Mouse (Mus musculus) liver, embryonic 14.5 days (tissue): Measurements from ENCODE around the gene Mink1. TPM values are rescaled to one million over a fixed set of nuclear protein-coding genes. Genes with fewer than 3 reads are reported as not detected.

ENCODE experiments used
- ATAC-seq: fragments of 200-750 bp; cut with Nextera tagmentation; 2 replicates; pipeline ENCODE4 v1.8.0; 2017; ENCODE audit warnings: moderate number of reproducible peaks, mild to moderate bottlenecking, moderate library complexity; ENCODE audit not compliant: insufficient read depth
- DNase-seq, 3 experiments: peaks; one replicate each; pipeline ENCODE4 v3.0.0-alpha.2; 2012 to 2013; ENCODE audit warnings: low read depth in 3 of 3, low spot score in 3 of 3
- H3K27ac ChIP-seq: fragments of 300-500 bp; sonication (generic); 2 replicates; pipeline ENCODE4 v1.5.1; 2014; ENCODE audit warnings: moderate library complexity, mild to moderate bottlenecking, control low read depth, inconsistent platforms
- H3K27me3 ChIP-seq: fragments of 300-500 bp; sonication (generic); 2 replicates; pipeline ENCODE4 v1.6.1; 2014; ENCODE audit warnings: mild to moderate bottlenecking, low read length, moderate library complexity; ENCODE audit not compliant: control insufficient read depth, insufficient read depth
- H3K36me3 ChIP-seq: fragments of 300-500 bp; sonication (generic); replicated peaks from 2 replicates; pipeline ENCODE4 v1.6.1; 2014; ENCODE audit warnings: low read depth; ENCODE audit not compliant: control insufficient read depth, insufficient read depth
- H3K4me1 ChIP-seq, 2 experiments: fragments of 200-500 bp in 1 of 2; fragments of 300-500 bp in 1 of 2; sonication (generic) in 1 of 2; replicated peaks; 2 replicates each; pipeline ENCODE4 v1.6.1; 2012 to 2014; ENCODE audit warnings: antibody characterized with exemption in 1 of 2, inconsistent platforms in 1 of 2, low read length in 1 of 2; ENCODE audit not compliant: control insufficient read depth in 2 of 2, insufficient read depth in 2 of 2
- H3K4me2 ChIP-seq: fragments of 300-500 bp; sonication (generic); 2 replicates; pipeline ENCODE4 v1.6.1; 2014; ENCODE audit warnings: low read depth, mild to moderate bottlenecking, control low read depth, moderate library complexity
- H3K4me3 ChIP-seq, 2 experiments: fragments of 200-500 bp in 1 of 2; fragments of 300-500 bp in 1 of 2; sonication (generic) in 1 of 2; 2 replicates each; pipeline ENCODE4 v1.5.1; 2012 to 2014; ENCODE audit warnings: low read depth in 2 of 2, low read length in 2 of 2, mild to moderate bottlenecking in 2 of 2, control low read depth in 1 of 2, inconsistent platforms in 1 of 2, moderate library complexity in 1 of 2; ENCODE audit not compliant: insufficient read depth in 1 of 2
- H3K9ac ChIP-seq: fragments of 300-500 bp; sonication (generic); replicated peaks from 2 replicates; pipeline ENCODE4 v1.6.1; 2014; ENCODE audit warnings: mild to moderate bottlenecking, control low read depth, moderate library complexity
- H3K9me3 ChIP-seq: fragments of 300-500 bp; sonication (generic); 2 replicates; pipeline ENCODE4 v1.6.1; 2016; ENCODE audit warnings: low read length, mixed read lengths; ENCODE audit not compliant: control insufficient read depth
- CTCF ChIP-seq: IDR thresholded peaks from 2 replicates; pipeline ENCODE4 v1.5.1; 2016; ENCODE audit warnings: antibody characterized with exemption, low read depth, control low read depth
- EP300 ChIP-seq: IDR thresholded peaks from 2 replicates; pipeline ENCODE4 v1.6.1; 2016; ENCODE audit warnings: antibody characterized with exemption, low read depth
- WGBS: fragments of 180-500 bp; shearing (Covaris S2); extraction: QIAGEN DNeasy Blood & Tissue Kit; methylation state at CpG from one replicate; pipeline ENCODE4 v1.1.7; 2014; ENCODE audit not compliant: insufficient replicate concordance; 5-methylcytosine and 5-hydroxymethylcytosine counted together
- polyA plus RNA-seq, 2 experiments: library from polyadenylated mRNA; depleted of rRNA in 1 of 2; stranded (reverse) in 1 of 2; unstranded in 1 of 2; fragments of >200 nt; fragmentation: Nextera tagmentation in 1 of 2; extraction: Ambion mirVana in 1 of 2; gene quantifications; 2 replicates each; pipeline versions ENCODE4 v1.2.1 to v1.2.3; 2012 to 2014

Gene Mink1
- polyA plus RNA-seq, 2 experiments, result 3.7 to 14.1 TPM

GRCm38 (mm10) chr11:70551526-70551925 lies 11.2 kb upstream of the Mink1 start:
- Histone ChIP-seq H3K27ac (no peak overlapping the region), H3K36me3 (no peaks in the 10 kb centered on the region), H3K4me2 (no peak overlapping the region), H3K4me1 (no peaks in the 10 kb centered on the region), H3K9ac (no peak overlapping the region), H3K27me3 (no peaks in the 10 kb centered on the region), H3K9me3 (no peaks in the 10 kb centered on the region), H3K4me3 (no peak overlapping the region)
- ATAC-seq (no peak), DNase-seq (no peak)
- no peak for TF ChIP-seq CTCF
- TF ChIP-seq EP300, result no peak
- 60% methylated on average over 8 of the region's 8 CpGs for WGBS

- H3K27me3 ChIP-seq, result no peaks in the 10 kb centered on the region
- H3K4me2 ChIP-seq, result no peak overlapping the region
- ATAC-seq (no peak), DNase-seq (no peak)
- H3K9me3 ChIP-seq, result no peaks in the 10 kb centered on the region
- TF ChIP-seq EP300 (no peak), CTCF (no peak)
- no peak overlapping the region for H3K9ac ChIP-seq
- WGBS, result 37% methylated on average over 7 of the region's 7 CpGs
- no peaks in the 10 kb centered on the region for H3K36me3 ChIP-seq
- H3K4me3 ChIP-seq, result no peak overlapping the region
- no peaks in the 10 kb centered on the region for H3K4me1 ChIP-seq
- H3K27ac ChIP-seq, result no peak overlapping the region
Observed at GRCm38 (mm10) chr11:70553940-70554339, 8.7 kb upstream of the Mink1 start.

GRCm38 (mm10) chr11:70557545-70557944 lies 5.1 kb upstream of the Mink1 start:
- H3K9ac ChIP-seq, result no peak overlapping the region
- ATAC-seq (no peak), DNase-seq (no peak)
- no peaks in the 10 kb centered on the region for H3K27me3 ChIP-seq
- H3K4me1 ChIP-seq, result peaks cover 7 to 8% of the 10 kb centered on the region in 2 experiments
- TF ChIP-seq EP300 (no peak), CTCF (no peak)
- no peak overlapping the region for H3K27ac ChIP-seq
- no peaks in the 10 kb centered on the region for H3K9me3 ChIP-seq
- H3K4me3 ChIP-seq, result no peak overlapping the region
- no peak overlapping the region for H3K4me2 ChIP-seq
- H3K36me3 ChIP-seq, result no peaks in the 10 kb centered on the region
- 78% methylated on average over 9 of the region's 9 CpGs for WGBS

GRCm38 (mm10) chr11:70561937-70562286 lies 769 bp upstream of the Mink1 start:
- TF ChIP-seq CTCF (no peak), EP300 (no peak)
- WGBS, result 7% methylated on average over 2 of the region's 2 CpGs
- no peak overlapping the region for H3K27ac ChIP-seq
- peak overlapping the region; percentile 73 to 93 for H3K4me3 ChIP-seq
- no peak overlapping the region for H3K9ac ChIP-seq
- H3K27me3 ChIP-seq, result no peaks in the 10 kb centered on the region
- ATAC-seq, result no peak
- peaks cover 11 to 28% of the 10 kb centered on the region in 2 experiments for H3K4me1 ChIP-seq
- peak overlapping the region; percentile 91 for H3K4me2 ChIP-seq
- H3K36me3 ChIP-seq, result no peaks in the 10 kb centered on the region
- H3K9me3 ChIP-seq, result no peaks in the 10 kb centered on the region
- no peak for DNase-seq

GRCm38 (mm10) chr11:70562995-70563469 lies 351 bp downstream of the Mink1 start:
- peak overlapping the region; percentile 91 for H3K4me2 ChIP-seq
- 0% methylated on average over 24 of the region's 31 CpGs for WGBS
- ATAC-seq (no peak; the same call in 1 of the 2 replicates), DNase-seq (no peak)
- H3K27ac ChIP-seq, result no peak overlapping the region
- peak overlapping the region; percentile 73 to 93 for H3K4me3 ChIP-seq
- no peaks in the 10 kb centered on the region for H3K36me3 ChIP-seq
- TF ChIP-seq EP300, result no peak
- no peak for TF ChIP-seq CTCF
- no peaks in the 10 kb centered on the region for H3K27me3 ChIP-seq
- H3K9me3 ChIP-seq, result no peaks in the 10 kb centered on the region
- H3K4me1 ChIP-seq, result peaks cover 11 to 28% of the 10 kb centered on the region in 2 experiments
- H3K9ac ChIP-seq, result peak overlapping the region; percentile 78
